Mouse (Mus musculus) hindbrain, embryonic 13.5 days (tissue): ENCODE results near the gene Gm5592. TPM values are rescaled to one million over a fixed set of nuclear protein-coding genes. Genes with fewer than 3 reads are reported as not detected.
"Not testable (repeated sequence)": the region's sequence is repeated elsewhere in the genome, so short reads cannot be mapped to it uniquely, and the experiment has no call there.

Source experiments
- ATAC-seq: fragments of 200-750 bp; cut with Nextera tagmentation; 2 replicates; pipeline ENCODE4 v1.8.0; 2017; ENCODE audit warnings: moderate TSS enrichment; ENCODE audit not compliant: low FRiP score
- H3K27ac ChIP-seq: fragments of 300-500 bp; sonication (generic); 2 replicates; pipeline ENCODE4 v1.5.1; 2015; ENCODE audit warnings: inconsistent platforms, mild to moderate bottlenecking, moderate library complexity
- H3K27me3 ChIP-seq: fragments of 300-500 bp; sonication (generic); 2 replicates; pipeline ENCODE4 v1.6.1; 2015; ENCODE audit warnings: mild to moderate bottlenecking, inconsistent platforms
- H3K36me3 ChIP-seq: fragments of 300-500 bp; sonication (generic); 2 replicates; pipeline ENCODE4 v1.6.1; 2015; ENCODE audit warnings: mild to moderate bottlenecking, inconsistent platforms
- H3K4me1 ChIP-seq: fragments of 300-500 bp; sonication (generic); replicated peaks from 2 replicates; pipeline ENCODE4 v1.6.1; 2015; ENCODE audit warnings: inconsistent platforms
- H3K4me2 ChIP-seq: fragments of 300-500 bp; sonication (generic); 2 replicates; pipeline ENCODE4 v1.6.1; 2015; ENCODE audit warnings: inconsistent platforms, mild to moderate bottlenecking, moderate library complexity
- H3K4me3 ChIP-seq: fragments of 300-500 bp; sonication (generic); 2 replicates; pipeline ENCODE4 v1.5.1; 2015; ENCODE audit warnings: mild to moderate bottlenecking, inconsistent platforms
- H3K9ac ChIP-seq: fragments of 300-500 bp; sonication (generic); 2 replicates; pipeline ENCODE4 v1.6.1; 2015; ENCODE audit warnings: mild to moderate bottlenecking, inconsistent platforms
- H3K9me3 ChIP-seq: fragments of 300-500 bp; sonication (generic); 2 replicates; pipeline ENCODE4 v1.6.1; 2016; ENCODE audit warnings: inconsistent platforms
- WGBS: fragments of 180-500 bp; shearing (Covaris S2); methylation state at CpG from one replicate; pipeline ENCODE4 v1.1.7; 2015; 5-methylcytosine and 5-hydroxymethylcytosine counted together
- polyA plus RNA-seq: library from polyadenylated mRNA; unstranded; fragments of >200 nt; fragmentation: Nextera tagmentation; extraction: Ambion mirVana; gene quantifications from 2 replicates; pipeline ENCODE4 v1.2.1, GENCODE M21; 2015

Gm5592 gene
- polyA plus RNA-seq, result not detected in 2 replicates

DNA sequence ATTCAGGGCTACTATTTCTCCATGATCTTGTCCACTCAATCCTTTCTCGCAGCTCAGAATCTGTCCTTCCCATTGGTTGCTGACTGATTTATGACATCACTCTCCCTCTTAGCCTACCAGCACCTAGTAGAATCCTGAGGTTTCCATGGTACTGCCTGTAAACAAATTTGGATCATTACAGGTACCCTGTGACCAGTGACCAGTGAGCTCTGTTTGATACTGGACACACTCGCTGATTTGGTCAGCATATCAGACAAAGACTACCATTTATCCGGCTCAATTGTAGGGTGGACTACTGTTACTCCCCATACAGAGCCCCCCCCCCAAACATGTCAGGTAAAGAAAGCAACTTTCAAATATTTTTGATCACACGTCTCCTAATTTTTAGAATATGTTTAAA, at the start of gene Gm5592:
Gene Gm5592 (plus strand): TSS at position 301 of the 400 bp plus-strand sequence.
- not testable (repeated sequence) for H3K4me1 ChIP-seq, H3K9me3 ChIP-seq, H3K4me3 ChIP-seq, H3K4me2 ChIP-seq, H3K27me3 ChIP-seq, H3K27ac ChIP-seq, ATAC-seq, H3K9ac ChIP-seq, H3K36me3 ChIP-seq
- 85% methylated on average over 4 of the region's 4 CpGs for WGBS

DNA sequence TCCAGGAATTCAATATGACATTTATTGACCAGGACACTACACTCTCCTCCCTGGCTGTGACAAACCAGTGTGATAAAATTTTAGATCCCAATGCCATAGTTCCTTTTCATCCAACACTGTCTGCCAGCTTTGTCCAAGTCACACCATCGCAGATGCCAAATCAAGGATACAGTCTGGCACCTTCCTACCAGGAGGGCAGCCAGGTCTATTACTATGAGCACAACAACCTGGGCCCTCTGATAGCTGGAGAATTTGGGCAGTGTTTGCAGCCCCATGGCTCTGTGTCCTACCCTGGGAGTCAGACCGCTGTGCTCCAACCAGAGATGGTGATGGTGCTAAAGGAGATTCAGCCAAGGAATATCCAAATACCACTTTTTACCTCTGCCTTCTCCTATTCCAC, 2.2 kb downstream of the Gm5592 start:
- 93% methylated on average over 2 of the region's 2 CpGs for WGBS

DNA sequence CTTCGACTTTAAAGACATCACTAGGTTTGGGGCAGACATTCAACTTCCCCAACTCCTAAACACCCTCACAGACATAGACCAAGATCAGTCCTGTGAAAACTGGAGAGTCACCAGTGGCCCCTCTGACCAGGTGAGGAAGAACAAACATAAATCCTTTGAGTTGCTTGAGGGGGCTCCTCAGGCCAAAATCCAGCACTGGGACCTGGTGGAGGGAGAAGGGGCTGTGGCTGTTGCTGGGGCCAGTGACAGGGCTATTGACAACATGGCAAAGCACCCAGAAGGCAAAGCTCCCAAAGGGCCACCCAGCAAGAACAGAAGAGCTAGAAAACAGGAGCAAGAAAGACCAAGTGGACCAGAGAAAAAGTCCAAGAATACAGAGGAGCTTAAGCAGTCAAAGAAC, 4.2 kb downstream of the Gm5592 start:
- not testable (repeated sequence) for ATAC-seq, H3K9me3 ChIP-seq, H3K36me3 ChIP-seq, H3K4me2 ChIP-seq, H3K9ac ChIP-seq, H3K27me3 ChIP-seq, H3K4me1 ChIP-seq, H3K27ac ChIP-seq, H3K4me3 ChIP-seq
- no CpG with 5 or more reads among the region's 1 CpGs for WGBS

More for the DNA sequence above, 2.2 kb downstream of the Gm5592 start:
- not testable (repeated sequence) for H3K27me3 ChIP-seq, H3K27ac ChIP-seq, H3K4me3 ChIP-seq, H3K4me2 ChIP-seq, H3K4me1 ChIP-seq, ATAC-seq, H3K9me3 ChIP-seq, H3K36me3 ChIP-seq, H3K9ac ChIP-seq

GRCm38 (mm10) chr7:41158562-41158961, 4.9 kb downstream of the Gm5592 start:
- H3K4me1 ChIP-seq, H3K36me3 ChIP-seq, ATAC-seq, H3K9me3 ChIP-seq, H3K4me3 ChIP-seq, H3K27ac ChIP-seq, H3K27me3 ChIP-seq, H3K9ac ChIP-seq, H3K4me2 ChIP-seq: not testable (repeated sequence)
- WGBS, result 64% methylated on average over 2 of the region's 2 CpGs

GRCm38 (mm10) chr7:41193671-41194070, 40.0 kb downstream of the Gm5592 start:
- no peaks in the 10 kb centered on the region for H3K4me1 ChIP-seq
- no peak overlapping the region for H3K9ac ChIP-seq
- ATAC-seq, result no peak
- no peaks in the 10 kb centered on the region for H3K36me3 ChIP-seq
- 0 out of 2 replicates have a peak, but pooled peaks cover 8% of the 10 kb centered on the region for H3K9me3 ChIP-seq
- 67% methylated on average over 4 of the region's 4 CpGs for WGBS
- no peak overlapping the region for H3K27ac ChIP-seq
- no peak overlapping the region for H3K4me3 ChIP-seq
- no peaks in the 10 kb centered on the region for H3K27me3 ChIP-seq
- H3K4me2 ChIP-seq, result no peak overlapping the region

Other genes starting within 250 kb of the Gm5592 start
- gene 4930433I11Rik, start 166.3 kb upstream of the Gm5592 start, polyA plus RNA-seq, result not detected in 2 replicates
- gene Gm4884, start 121.1 kb upstream of the Gm5592 start, polyA plus RNA-seq, result not detected in 2 replicates
- 6.9 and 7.3 TPM in 2 replicates for gene AI987944, start 239.5 kb downstream of the Gm5592 start, polyA plus RNA-seq